Comparison of ENCODE assay signal across 27 mouse cellular contexts in genomic region chr11:119181861-119182395, GRCm38 (mm10). TPM values are rescaled to one million over a fixed set of nuclear protein-coding genes. Genes with fewer than 3 reads are reported as not detected.
DNase-seq lines count a peak whose midpoint lies in the region; ATAC-seq and TF ChIP-seq lines count a peak whose summit lies in the region.
"Had no signal": no experiment of that assay in that cellular context is flagged by ENCODE, and none has a peak within 500 bp of the region (broad histone marks: within the 10 kb centered on the region; RNA-seq: fewer than 3 reads in every experiment).

No protein-coding gene starts in this region.

- no peak overlapping the region for H3K4me3 ChIP-seq in hindbrain, embryonic 12.5 days
- no peak overlapping the region for H3K4me3 ChIP-seq in hindbrain, embryonic 16.5 days (ENCODE audit: low read length)
- H3K4me3 ChIP-seq in midbrain, embryonic 15.5 days: no peak overlapping the region
- H3K4me3 ChIP-seq in midbrain, embryonic 11.5 days (ENCODE audit: low read depth, low read length): no peak overlapping the region
- H3K4me3 ChIP-seq in MEL (ENCODE audit: control insufficient read depth in 1 of 2, insufficient read depth in 1 of 2, low read depth in 2 of 2, low read length in 2 of 2): no peak overlapping the region
- H3K4me3 ChIP-seq: embryonic facial prominence, embryonic 13.5 days; forebrain, embryonic 10.5 days; heart, embryonic 10.5 days; heart, embryonic 15.5 days; intestine, embryonic 15.5 days; layer of hippocampus, adult 2 months; left cerebral cortex, adult 2 months had no signal

- no peaks in the 10 kb centered on the region for H3K36me3 ChIP-seq in hindbrain, embryonic 12.5 days
- no peaks in the 10 kb centered on the region for H3K36me3 ChIP-seq in hindbrain, embryonic 16.5 days (ENCODE audit: control insufficient read depth, insufficient read depth, low read length)
- no peaks in the 10 kb centered on the region for H3K36me3 ChIP-seq in midbrain, embryonic 15.5 days (replicated peaks)
- no peaks in the 10 kb centered on the region for H3K36me3 ChIP-seq in midbrain, embryonic 11.5 days (ENCODE audit: control insufficient read depth, insufficient read depth, low read length)
- peaks cover 0 to 3% of the 10 kb centered on the region in 2 experiments; a peak in 2 of 4 replicates for H3K36me3 ChIP-seq in MEL (ENCODE audit: control insufficient read depth in 1 of 2, insufficient read depth in 2 of 2, low read length in 2 of 2)
- H3K36me3 ChIP-seq: heart, embryonic 10.5 days; heart, embryonic 15.5 days; intestine, embryonic 15.5 days had no signal

- no peak for TF ChIP-seq EP300 in MEL (IDR thresholded peaks at IDR 0.05; ENCODE audit: low read depth in 1 of 2, low read length in 2 of 2)

- H3K27me3 ChIP-seq in hindbrain, embryonic 12.5 days: no peaks in the 10 kb centered on the region
- no peaks in the 10 kb centered on the region for H3K27me3 ChIP-seq in hindbrain, embryonic 16.5 days (replicated peaks; ENCODE audit: control insufficient read depth, insufficient read depth, low read length)
- no peaks in the 10 kb centered on the region for H3K27me3 ChIP-seq in midbrain, embryonic 15.5 days (replicated peaks)
- no peaks in the 10 kb centered on the region for H3K27me3 ChIP-seq in midbrain, embryonic 11.5 days (ENCODE audit: control insufficient read depth, insufficient read depth, low read length)
- H3K27me3 ChIP-seq in MEL (ENCODE audit: control insufficient read depth in 1 of 2, insufficient read depth in 2 of 2, low read length in 2 of 2): no peaks in the 10 kb centered on the region
- H3K27me3 ChIP-seq: embryonic facial prominence, embryonic 13.5 days; heart, embryonic 15.5 days; intestine, embryonic 15.5 days had no signal

- intact Hi-C loops in gastrocnemius, postnatal 14 days (cut with DNase I; ENCODE audit: low total_unique reads): loop anchor here (10.0 kb wide), 1 partner anchor 97 kb away; the partner anchor contains the start of gene Cbx4

- H3K79me2 ChIP-seq in MEL (ENCODE audit: control insufficient read depth, insufficient read depth, low read length, poor library complexity): no peaks in the 10 kb centered on the region

- no peak for TF ChIP-seq POLR2A in MEL (IDR thresholded peaks at IDR 0.05; ENCODE audit: control insufficient read depth in 1 of 2, insufficient read depth in 1 of 2, low read depth in 1 of 2, low read length in 2 of 2, poor library complexity in 1 of 2)

- no peak for TF ChIP-seq CTCF in MEL (IDR thresholded peaks at IDR 0.05 in 2 of 3, conservative IDR thresholded peaks at IDR 0.05 in 1 of 3; ENCODE audit: control insufficient read depth in 1 of 3, insufficient read depth in 1 of 3, low read depth in 2 of 3, low read length in 3 of 3, poor library complexity in 1 of 3, severe bottlenecking in 1 of 3)

- WGBS in hindbrain, embryonic 12.5 days: 82% methylated on average over 12 of the region's 12 CpGs
- 66% methylated on average over 12 of the region's 12 CpGs for WGBS in hindbrain, embryonic 16.5 days
- 73% methylated on average over 12 of the region's 12 CpGs for WGBS in midbrain, embryonic 15.5 days
- WGBS in midbrain, embryonic 11.5 days: 86% methylated on average over 12 of the region's 12 CpGs

- no peak overlapping the region for H3K4me2 ChIP-seq in hindbrain, embryonic 12.5 days (replicated peaks)
- H3K4me2 ChIP-seq in hindbrain, embryonic 16.5 days (ENCODE audit: low read length): no peak overlapping the region
- no peak overlapping the region for H3K4me2 ChIP-seq in midbrain, embryonic 15.5 days
- no peak overlapping the region for H3K4me2 ChIP-seq in midbrain, embryonic 11.5 days
- H3K4me2 ChIP-seq: embryonic facial prominence, embryonic 13.5 days; heart, embryonic 15.5 days; intestine, embryonic 15.5 days; lung, embryonic 14.5 days had no signal

- TF ChIP-seq RAD21 in MEL (IDR thresholded peaks at IDR 0.05; ENCODE audit: low read depth, low read length): no peak

- DNase-seq in cerebellum, postnatal 10 days: peak; percentile 49 to 64
- no peak for DNase-seq in cerebellum, postnatal 4 days (ENCODE audit: low spot score in 2 of 2)
- DNase-seq in midbrain, embryonic 11.5 days (ENCODE audit: low spot score, missing footprints): no peak
- no peak for DNase-seq in MEL (ENCODE audit: low read depth, low spot score)
- DNase-seq in gastrocnemius, postnatal 14 days: no peak
- DNase-seq: adrenal gland, postnatal 14 days; cerebellum, adult 11-12 months; gastrocnemius, postnatal 25 days; heart, adult 11 months; kidney, adult 2 months; lung, embryonic 14.5 days; lung, postnatal 14 days; spleen, adult 18-20 months; thymus, postnatal 14 days had no signal

- peak overlapping the region; percentile 19; the same call in 1 of the 2 replicates for H3K27ac ChIP-seq in hindbrain, embryonic 12.5 days
- H3K27ac ChIP-seq in hindbrain, embryonic 16.5 days (ENCODE audit: low read depth, low read length): no peak overlapping the region
- H3K27ac ChIP-seq in midbrain, embryonic 15.5 days: 0 out of 2 replicates have a peak overlapping the region, but pooled peaks have one; percentile 36
- no peak overlapping the region for H3K27ac ChIP-seq in midbrain, embryonic 11.5 days (ENCODE audit: low read depth, low read length)
- no peak overlapping the region for H3K27ac ChIP-seq in MEL (ENCODE audit: control insufficient read depth, low read depth, low read length)
- H3K27ac ChIP-seq: embryonic facial prominence, embryonic 13.5 days; forebrain, embryonic 10.5 days; heart, embryonic 15.5 days; intestine, embryonic 15.5 days; layer of hippocampus, adult 2 months; left cerebral cortex, adult 2 months; liver, embryonic 14.5 days had no signal

- peaks cover 62% of the 10 kb centered on the region for H3K4me1 ChIP-seq in hindbrain, embryonic 12.5 days
- peaks cover 42% of the 10 kb centered on the region for H3K4me1 ChIP-seq in hindbrain, embryonic 16.5 days (ENCODE audit: control insufficient read depth, insufficient read depth, low read depth, low read length)
- H3K4me1 ChIP-seq in midbrain, embryonic 15.5 days: peaks cover 48% of the 10 kb centered on the region
- peaks cover 6% of the 10 kb centered on the region for H3K4me1 ChIP-seq in midbrain, embryonic 11.5 days (ENCODE audit: control insufficient read depth, insufficient read depth, low read length)
- peaks cover 0 to 11% of the 10 kb centered on the region in 2 experiments; a peak in 3 of 4 replicates for H3K4me1 ChIP-seq in MEL (ENCODE audit: control insufficient read depth in 1 of 2, insufficient read depth in 2 of 2, low read length in 2 of 2)

- no peaks in the 10 kb centered on the region for H3K9me3 ChIP-seq in hindbrain, embryonic 12.5 days (replicated peaks)
- no peaks in the 10 kb centered on the region for H3K9me3 ChIP-seq in hindbrain, embryonic 16.5 days (ENCODE audit: control insufficient read depth, low read length)
- H3K9me3 ChIP-seq in midbrain, embryonic 15.5 days: no peaks in the 10 kb centered on the region
- H3K9me3 ChIP-seq in midbrain, embryonic 11.5 days (ENCODE audit: control insufficient read depth, low read length): no peaks in the 10 kb centered on the region
- H3K9me3 ChIP-seq in MEL (replicated peaks; ENCODE audit: insufficient read depth, low read length): no peaks in the 10 kb centered on the region
- H3K9me3 ChIP-seq: embryonic facial prominence, embryonic 13.5 days; forebrain, embryonic 10.5 days; heart, embryonic 10.5 days; heart, embryonic 15.5 days; intestine, embryonic 15.5 days had no signal

- no peak for ATAC-seq in hindbrain, embryonic 12.5 days (ENCODE audit: low FRiP score)
- ATAC-seq in hindbrain, embryonic 16.5 days: no peak
- ATAC-seq in midbrain, embryonic 15.5 days (replicated peaks): no peak
- ATAC-seq in midbrain, embryonic 11.5 days (ENCODE audit: low FRiP score): no peak
- ATAC-seq: hindbrain, postnatal 0 days; intestine, embryonic 15.5 days had no signal

- no peak overlapping the region for H3K9ac ChIP-seq in hindbrain, embryonic 12.5 days
- H3K9ac ChIP-seq in hindbrain, embryonic 16.5 days (ENCODE audit: low read depth, low read length): no peak overlapping the region
- no peak overlapping the region for H3K9ac ChIP-seq in midbrain, embryonic 15.5 days
- no peak overlapping the region for H3K9ac ChIP-seq in midbrain, embryonic 11.5 days (ENCODE audit: low read length)
- no peak overlapping the region for H3K9ac ChIP-seq in MEL (ENCODE audit: control insufficient read depth, low read depth, low read length, poor library complexity, severe bottlenecking)
- H3K9ac ChIP-seq: embryonic facial prominence, embryonic 13.5 days; heart, embryonic 15.5 days; intestine, embryonic 15.5 days; liver, embryonic 14.5 days; lung, embryonic 14.5 days had no signal

TF ChIP-seq in MEL, 35 proteins besides CTCF, POLR2A, EP300 and RAD21:
- TF ChIP-seq ZMIZ1 (IDR thresholded peaks at IDR 0.05; ENCODE audit: low read depth, low read length): no peak
- TF ChIP-seq MAFK (IDR thresholded peaks at IDR 0.05; ENCODE audit: borderline replicate concordance, low read depth, low read length): peak; percentile 96
- no peak for TF ChIP-seq ZKSCAN1 (IDR thresholded peaks at IDR 0.05; ENCODE audit: low read depth, low read length)

RNA-seq across cellular contexts. Expression of gene Tbc1d16, which starts 46.4 kb away (rescaled TPM):
- 34.7 and 36.7 TPM in 2 replicates for polyA plus RNA-seq in hindbrain, embryonic 12.5 days (2016; fragmentation: Nextera tagmentation; extraction: Ambion mirVana)
- polyA plus RNA-seq in hindbrain, embryonic 16.5 days (2015; fragmentation: Nextera tagmentation; extraction: Ambion mirVana): 47.9 and 54.9 TPM in 2 replicates
- 66.8 and 67.2 TPM in 2 replicates for polyA plus RNA-seq in midbrain, embryonic 15.5 days (2015; fragmentation: Nextera tagmentation; extraction: Ambion mirVana)
- polyA plus RNA-seq in midbrain, embryonic 11.5 days (2014; fragmentation: Nextera tagmentation; extraction: Ambion mirVana): 13.3 and 15.2 TPM in 2 replicates
- total RNA-seq in MEL (2012; rRNA removed): 12.0 and 13.6 TPM in 2 replicates
- 10 to 100 TPM in 1 of 2 experiments, not detected in 1; 19.2 TPM for polyA plus RNA-seq in MEL (2012; ENCODE audit: insufficient read depth in 1 of 2, insufficient read length in 2 of 2, low read depth in 1 of 2, low replicate concordance in 2 of 2, missing spikeins in 1 of 2)
- total RNA-seq in gastrocnemius, postnatal 14 days (2021): 10 to 100 TPM; 14.3 to 18.5 TPM

RNA-seq across cellular contexts. Expression of gene Ccdc40, which starts 46.4 kb away (rescaled TPM):
- polyA plus RNA-seq in hindbrain, embryonic 12.5 days (2016; fragmentation: Nextera tagmentation; extraction: Ambion mirVana): 19.1 and 20.5 TPM in 2 replicates
- 16.5 and 17.2 TPM in 2 replicates for polyA plus RNA-seq in hindbrain, embryonic 16.5 days (2015; fragmentation: Nextera tagmentation; extraction: Ambion mirVana)
- polyA plus RNA-seq in midbrain, embryonic 15.5 days (2015; fragmentation: Nextera tagmentation; extraction: Ambion mirVana): 19.3 and 21.5 TPM in 2 replicates
- polyA plus RNA-seq in midbrain, embryonic 11.5 days (2014; fragmentation: Nextera tagmentation; extraction: Ambion mirVana): 18.6 and 18.9 TPM in 2 replicates
- 0.46 and 0.92 TPM in 2 replicates for total RNA-seq in MEL (2012; rRNA removed)
- 1 to 10 TPM in 1 of 2 experiments, not detected in 1; 1.9 TPM for polyA plus RNA-seq in MEL (2012; ENCODE audit: insufficient read depth in 1 of 2, insufficient read length in 2 of 2, low read depth in 1 of 2, low replicate concordance in 2 of 2, missing spikeins in 1 of 2)
- not detected for total RNA-seq in gastrocnemius, postnatal 14 days (2021)
- total RNA-seq: heart, postnatal 25 days had no signal

Comparison
In these comparisons a context has a peak if more than half of its experiments do, and no peak if none do; other contexts are left out.
1. DNase-seq: peak in cerebellum, postnatal 10 days (2 of 2); none in cerebellum, postnatal 4 days (0 of 2), midbrain, embryonic 11.5 days (single experiment), MEL (single experiment) and gastrocnemius, postnatal 14 days (single experiment).
2. H3K27ac ChIP-seq: peak in hindbrain, embryonic 12.5 days (single experiment) and midbrain, embryonic 15.5 days (single experiment); none in hindbrain, embryonic 16.5 days (single experiment), midbrain, embryonic 11.5 days (single experiment) and MEL (single experiment).